In genomic region chr12:28607546-28608305, GRCm38 (mm10) we compare ENCODE assay signal across 9 mouse cellular contexts. TPM values are rescaled to one million over a fixed set of nuclear protein-coding genes. Genes with fewer than 3 reads are reported as not detected.
DNase-seq lines count a peak whose midpoint lies in the region; ATAC-seq lines count a peak whose summit lies in the region.
"Had no signal": no experiment of that assay in that cellular context is flagged by ENCODE, and none has a peak within 500 bp of the region (broad histone marks: within the 10 kb centered on the region; RNA-seq: fewer than 3 reads in every experiment).

No protein-coding gene starts in this region.

- 55% methylated on average over 17 of the region's 17 CpGs for WGBS in heart, embryonic 13.5 days
- WGBS in hindbrain, embryonic 13.5 days = 34% methylated on average over 17 of the region's 17 CpGs
- 16% methylated on average over 17 of the region's 17 CpGs for WGBS in midbrain, embryonic 16.5 days

- no peak for ATAC-seq in heart, embryonic 13.5 days (ENCODE audit: extremely low read depth, insufficient number of reproducible peaks, low FRiP score, low TSS enrichment)
- ATAC-seq in hindbrain, embryonic 13.5 days (ENCODE audit: low FRiP score) = peak; percentile 88
- ATAC-seq in midbrain, embryonic 16.5 days = peak; percentile 88

- intact Hi-C loops in heart, postnatal 14 days (cut with DNase I) = no loop called here

- H3K27me3 ChIP-seq in heart, embryonic 13.5 days (replicated peaks) = 0 out of 2 replicates have a peak, but pooled peaks cover 3% of the 10 kb centered on the region
- no peaks in the 10 kb centered on the region for H3K27me3 ChIP-seq in hindbrain, embryonic 13.5 days
- H3K27me3 ChIP-seq in midbrain, embryonic 16.5 days (ENCODE audit: control insufficient read depth, insufficient read depth, low read depth, low read length) = no peaks in the 10 kb centered on the region

- no peaks in the 10 kb centered on the region for H3K9me3 ChIP-seq in heart, embryonic 13.5 days
- H3K9me3 ChIP-seq in hindbrain, embryonic 13.5 days = no peaks in the 10 kb centered on the region
- no peaks in the 10 kb centered on the region for H3K9me3 ChIP-seq in midbrain, embryonic 16.5 days (replicated peaks; ENCODE audit: control insufficient read depth, low read length, poor library complexity, severe bottlenecking)

- no peaks in the 10 kb centered on the region for H3K36me3 ChIP-seq in heart, embryonic 13.5 days
- H3K36me3 ChIP-seq in hindbrain, embryonic 13.5 days = no peaks in the 10 kb centered on the region
- H3K36me3 ChIP-seq in midbrain, embryonic 16.5 days (ENCODE audit: control insufficient read depth, insufficient read depth, low read length) = no peaks in the 10 kb centered on the region

- H3K4me1 ChIP-seq in heart, embryonic 13.5 days = peaks cover 13% of the 10 kb centered on the region
- H3K4me1 ChIP-seq in hindbrain, embryonic 13.5 days (replicated peaks) = peaks cover 21% of the 10 kb centered on the region
- H3K4me1 ChIP-seq in midbrain, embryonic 16.5 days (ENCODE audit: control insufficient read depth, insufficient read depth, low read length) = peaks cover 19% of the 10 kb centered on the region

- peak overlapping the region; percentile 6 for H3K9ac ChIP-seq in heart, embryonic 13.5 days
- peak overlapping the region; percentile 60 for H3K9ac ChIP-seq in hindbrain, embryonic 13.5 days
- H3K9ac ChIP-seq in midbrain, embryonic 16.5 days (ENCODE audit: low read depth, low read length) = peak overlapping the region; percentile 35; the same call in 1 of the 2 replicates

- H3K27ac ChIP-seq in heart, embryonic 13.5 days (replicated peaks) = no peak overlapping the region; the same call in 1 of the 2 replicates
- peak overlapping the region; percentile 90 for H3K27ac ChIP-seq in hindbrain, embryonic 13.5 days
- H3K27ac ChIP-seq in midbrain, embryonic 16.5 days (ENCODE audit: low read length) = peak overlapping the region; percentile 56

- peak overlapping the region; percentile 14 for H3K4me2 ChIP-seq in heart, embryonic 13.5 days
- peak overlapping the region; percentile 43 for H3K4me2 ChIP-seq in hindbrain, embryonic 13.5 days
- H3K4me2 ChIP-seq in midbrain, embryonic 16.5 days (ENCODE audit: low read length) = peak overlapping the region; percentile 48

- no peak for DNase-seq in heart, postnatal 14 days
- DNase-seq in cerebellum, adult 8-10 months = peak; percentile 46
- DNase-seq in thymus, postnatal 36 days = no peak
- no peak for DNase-seq in spleen, adult 12 weeks (ENCODE audit: low spot score)
- no peak for DNase-seq in adrenal gland, adult 8-10 months

- H3K4me3 ChIP-seq in heart, embryonic 13.5 days = no peak overlapping the region
- H3K4me3 ChIP-seq in hindbrain, embryonic 13.5 days = peak overlapping the region; percentile 19
- peak overlapping the region; percentile 9; the same call in 1 of the 2 replicates for H3K4me3 ChIP-seq in midbrain, embryonic 16.5 days (ENCODE audit: low read depth, low read length)

RNA-seq across cellular contexts. Expression of gene Colec11, which starts 15.5 kb away (rescaled TPM):
- 7.8 and 7.9 TPM in 2 replicates for polyA plus RNA-seq in heart, embryonic 13.5 days (2015; fragmentation: Nextera tagmentation; extraction: Ambion mirVana)
- total RNA-seq in heart, postnatal 14 days (2021) = 10 to 100 TPM; 27.1 to 30.6 TPM
- 1.1 and 1.5 TPM in 2 replicates for polyA plus RNA-seq in hindbrain, embryonic 13.5 days (2015; fragmentation: Nextera tagmentation; extraction: Ambion mirVana)
- polyA plus RNA-seq in midbrain, embryonic 16.5 days (2015; fragmentation: Nextera tagmentation; extraction: Ambion mirVana) = 0.67 and 1.2 TPM in 2 replicates
- total RNA-seq in adrenal gland, adult 8-10 months (2022) = 1 to 10 TPM; 3.9 to 10.0 (median 7.3) TPM

RNA-seq across cellular contexts. Expression of gene Allc, which starts 25.4 kb away (rescaled TPM):
- not detected in 2 replicates for polyA plus RNA-seq in heart, embryonic 13.5 days (2015; fragmentation: Nextera tagmentation; extraction: Ambion mirVana)
- total RNA-seq in heart, postnatal 14 days (2021) = not detected
- polyA plus RNA-seq in hindbrain, embryonic 13.5 days (2015; fragmentation: Nextera tagmentation; extraction: Ambion mirVana) = 0.27 TPM in 1 of 2 replicates, not detected in the other
- 0.30 and 0.39 TPM in 2 replicates for polyA plus RNA-seq in midbrain, embryonic 16.5 days (2015; fragmentation: Nextera tagmentation; extraction: Ambion mirVana)
- not detected for total RNA-seq in adrenal gland, adult 8-10 months (2022)
- polyA plus RNA-seq: large intestine, adult 2 months had no signal

RNA-seq across cellular contexts. Expression of gene Rps7, which starts 28.0 kb away (rescaled TPM):
- polyA plus RNA-seq in heart, embryonic 13.5 days (2015; fragmentation: Nextera tagmentation; extraction: Ambion mirVana) = 394 and 428 TPM in 2 replicates
- 100 to 1,000 TPM; 298 to 350 TPM for total RNA-seq in heart, postnatal 14 days (2021)
- 522 and 548 TPM in 2 replicates for polyA plus RNA-seq in hindbrain, embryonic 13.5 days (2015; fragmentation: Nextera tagmentation; extraction: Ambion mirVana)
- polyA plus RNA-seq in midbrain, embryonic 16.5 days (2015; fragmentation: Nextera tagmentation; extraction: Ambion mirVana) = 389 and 390 TPM in 2 replicates
- total RNA-seq in adrenal gland, adult 8-10 months (2022) = 100 to 1,000 TPM; 394 to 492 (median 461) TPM

RNA-seq across cellular contexts. Expression of gene Rnaseh1, which starts 41.7 kb away (rescaled TPM):
- 19.0 and 19.6 TPM in 2 replicates for polyA plus RNA-seq in heart, embryonic 13.5 days (2015; fragmentation: Nextera tagmentation; extraction: Ambion mirVana)
- total RNA-seq in heart, postnatal 14 days (2021) = 1 to 10 TPM; 5.5 to 7.3 TPM
- polyA plus RNA-seq in hindbrain, embryonic 13.5 days (2015; fragmentation: Nextera tagmentation; extraction: Ambion mirVana) = 22.5 and 27.1 TPM in 2 replicates
- 22.4 and 25.8 TPM in 2 replicates for polyA plus RNA-seq in midbrain, embryonic 16.5 days (2015; fragmentation: Nextera tagmentation; extraction: Ambion mirVana)
- total RNA-seq in adrenal gland, adult 8-10 months (2022) = 10 to 100 TPM; 14.0 to 20.1 (median 17.2) TPM

RNA-seq across cellular contexts. Expression of gene Dcdc2c, which starts 55.5 kb away (rescaled TPM):
- polyA plus RNA-seq in heart, embryonic 13.5 days (2015; fragmentation: Nextera tagmentation; extraction: Ambion mirVana) = not detected in 2 replicates
- under 1 TPM; 0.19 to 0.20 TPM for total RNA-seq in heart, postnatal 14 days (2021)
- 0.30 TPM in 1 of 2 replicates, not detected in the other for polyA plus RNA-seq in hindbrain, embryonic 13.5 days (2015; fragmentation: Nextera tagmentation; extraction: Ambion mirVana)
- polyA plus RNA-seq in midbrain, embryonic 16.5 days (2015; fragmentation: Nextera tagmentation; extraction: Ambion mirVana) = not detected in 2 replicates
- total RNA-seq in adrenal gland, adult 8-10 months (2022) = under 1 TPM in 3 of 4 experiments, not detected in 1; 0.27 to 0.55 (median 0.35) TPM
- polyA plus RNA-seq: large intestine, adult 2 months had no signal

Comparison
In these comparisons a context has a peak if more than half of its experiments do, and no peak if none do; other contexts are left out.
1. H3K9ac ChIP-seq: peak in every context shown above with its lines; median percentile 60 in hindbrain, embryonic 13.5 days; 35 in midbrain, embryonic 16.5 days; 6 in heart, embryonic 13.5 days.